Mouse (Mus musculus) liver, embryonic 14.5 days (tissue): Measurements from ENCODE around the gene Galnt4. TPM values are rescaled to one million over a fixed set of nuclear protein-coding genes. Genes with fewer than 3 reads are reported as not detected.

Experiments used
- ATAC-seq: fragments of 200-750 bp; cut with Nextera tagmentation; 2 replicates; pipeline ENCODE4 v1.8.0; 2017; ENCODE audit warnings: moderate number of reproducible peaks, mild to moderate bottlenecking, moderate library complexity; ENCODE audit not compliant: insufficient read depth
- DNase-seq, 3 experiments: peaks; one replicate each; pipeline ENCODE4 v3.0.0-alpha.2; 2012 to 2013; ENCODE audit warnings: low read depth in 3 of 3, low spot score in 3 of 3
- H3K27ac ChIP-seq: fragments of 300-500 bp; sonication (generic); 2 replicates; pipeline ENCODE4 v1.5.1; 2014; ENCODE audit warnings: moderate library complexity, mild to moderate bottlenecking, control low read depth, inconsistent platforms
- H3K27me3 ChIP-seq: fragments of 300-500 bp; sonication (generic); 2 replicates; pipeline ENCODE4 v1.6.1; 2014; ENCODE audit warnings: mild to moderate bottlenecking, low read length, moderate library complexity; ENCODE audit not compliant: control insufficient read depth, insufficient read depth
- H3K36me3 ChIP-seq: fragments of 300-500 bp; sonication (generic); replicated peaks from 2 replicates; pipeline ENCODE4 v1.6.1; 2014; ENCODE audit warnings: low read depth; ENCODE audit not compliant: control insufficient read depth, insufficient read depth
- H3K4me1 ChIP-seq, 2 experiments: fragments of 200-500 bp in 1 of 2; fragments of 300-500 bp in 1 of 2; sonication (generic) in 1 of 2; replicated peaks; 2 replicates each; pipeline ENCODE4 v1.6.1; 2012 to 2014; ENCODE audit warnings: antibody characterized with exemption in 1 of 2, inconsistent platforms in 1 of 2, low read length in 1 of 2; ENCODE audit not compliant: control insufficient read depth in 2 of 2, insufficient read depth in 2 of 2
- H3K4me2 ChIP-seq: fragments of 300-500 bp; sonication (generic); 2 replicates; pipeline ENCODE4 v1.6.1; 2014; ENCODE audit warnings: low read depth, mild to moderate bottlenecking, control low read depth, moderate library complexity
- H3K4me3 ChIP-seq, 2 experiments: fragments of 200-500 bp in 1 of 2; fragments of 300-500 bp in 1 of 2; sonication (generic) in 1 of 2; 2 replicates each; pipeline ENCODE4 v1.5.1; 2012 to 2014; ENCODE audit warnings: low read depth in 2 of 2, low read length in 2 of 2, mild to moderate bottlenecking in 2 of 2, control low read depth in 1 of 2, inconsistent platforms in 1 of 2, moderate library complexity in 1 of 2; ENCODE audit not compliant: insufficient read depth in 1 of 2
- H3K9ac ChIP-seq: fragments of 300-500 bp; sonication (generic); replicated peaks from 2 replicates; pipeline ENCODE4 v1.6.1; 2014; ENCODE audit warnings: mild to moderate bottlenecking, control low read depth, moderate library complexity
- H3K9me3 ChIP-seq: fragments of 300-500 bp; sonication (generic); 2 replicates; pipeline ENCODE4 v1.6.1; 2016; ENCODE audit warnings: low read length, mixed read lengths; ENCODE audit not compliant: control insufficient read depth
- CTCF ChIP-seq: IDR thresholded peaks from 2 replicates; pipeline ENCODE4 v1.5.1; 2016; ENCODE audit warnings: antibody characterized with exemption, low read depth, control low read depth
- EP300 ChIP-seq: IDR thresholded peaks from 2 replicates; pipeline ENCODE4 v1.6.1; 2016; ENCODE audit warnings: antibody characterized with exemption, low read depth
- WGBS: fragments of 180-500 bp; shearing (Covaris S2); extraction: QIAGEN DNeasy Blood & Tissue Kit; methylation state at CpG from one replicate; pipeline ENCODE4 v1.1.7; 2014; ENCODE audit not compliant: insufficient replicate concordance; 5-methylcytosine and 5-hydroxymethylcytosine counted together
- polyA plus RNA-seq, 2 experiments: library from polyadenylated mRNA; depleted of rRNA in 1 of 2; stranded (reverse) in 1 of 2; unstranded in 1 of 2; fragments of >200 nt; fragmentation: Nextera tagmentation in 1 of 2; extraction: Ambion mirVana in 1 of 2; gene quantifications; 2 replicates each; pipeline versions ENCODE4 v1.2.1 to v1.2.3; 2012 to 2014

Gene Galnt4
- polyA plus RNA-seq, 2 experiments = 0.81 to 2.7 TPM

DNA sequence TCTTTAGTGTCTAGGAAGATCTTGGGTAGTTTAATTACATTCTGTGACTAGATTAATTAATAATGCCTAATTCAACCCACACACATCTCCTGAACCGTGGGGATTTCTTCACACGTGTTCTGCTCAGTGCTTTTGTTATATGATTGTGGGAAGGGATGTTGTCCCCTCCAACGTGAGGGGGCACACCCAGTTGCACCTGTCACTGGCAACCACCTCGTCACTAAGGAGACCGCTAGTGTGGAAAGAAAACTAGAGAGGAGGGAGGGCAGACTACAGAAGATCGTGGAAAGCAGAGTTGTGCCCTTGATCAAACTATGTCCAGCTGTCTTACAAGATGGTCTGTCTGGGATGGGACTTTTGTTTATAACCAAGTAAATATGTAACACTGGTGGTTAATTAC, 21.9 kb upstream of the Galnt4 start:
- H3K9me3 ChIP-seq = no peaks in the 10 kb centered on the region
- no peak for DNase-seq
- no peaks in the 10 kb centered on the region for H3K4me1 ChIP-seq
- 47% methylated on average over 6 of the region's 6 CpGs for WGBS
- H3K36me3 ChIP-seq = no peaks in the 10 kb centered on the region
- no peak overlapping the region for H3K4me2 ChIP-seq
- ATAC-seq = no peak
- no peaks in the 10 kb centered on the region for H3K27me3 ChIP-seq
- H3K9ac ChIP-seq = no peak overlapping the region
- TF ChIP-seq CTCF = no peak
- no peak for TF ChIP-seq EP300
- H3K27ac ChIP-seq = no peak overlapping the region
- H3K4me3 ChIP-seq = no peak overlapping the region

DNA sequence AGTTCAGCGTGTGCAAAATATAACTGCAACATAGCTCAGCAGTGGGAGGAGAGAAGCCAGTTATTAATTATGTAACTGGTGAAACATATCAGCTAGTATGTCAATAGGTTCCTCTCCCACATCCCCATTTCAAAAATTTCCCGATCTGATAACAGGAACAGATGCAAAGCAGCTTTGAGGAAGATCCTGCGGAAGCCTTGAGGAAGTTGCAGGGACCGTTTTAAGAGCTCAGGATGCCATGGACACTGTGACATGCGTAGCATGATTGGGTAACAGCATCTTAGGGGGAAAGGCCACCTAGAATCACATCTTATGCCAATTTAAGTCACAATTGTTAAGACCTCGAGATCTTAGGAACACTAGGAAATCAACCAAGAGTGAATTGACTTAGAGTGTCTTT, 18.1 kb upstream of the Galnt4 start:
- no peak overlapping the region for H3K9ac ChIP-seq
- H3K4me1 ChIP-seq = no peaks in the 10 kb centered on the region
- no peaks in the 10 kb centered on the region for H3K9me3 ChIP-seq
- H3K27me3 ChIP-seq = no peaks in the 10 kb centered on the region
- ATAC-seq (no peak), DNase-seq (no peak)
- no peak overlapping the region for H3K4me2 ChIP-seq
- no peak overlapping the region for H3K4me3 ChIP-seq
- TF ChIP-seq CTCF (no peak), EP300 (no peak)
- no peak overlapping the region for H3K27ac ChIP-seq
- no peaks in the 10 kb centered on the region for H3K36me3 ChIP-seq
- 29% methylated on average over 6 of the region's 6 CpGs for WGBS

DNA sequence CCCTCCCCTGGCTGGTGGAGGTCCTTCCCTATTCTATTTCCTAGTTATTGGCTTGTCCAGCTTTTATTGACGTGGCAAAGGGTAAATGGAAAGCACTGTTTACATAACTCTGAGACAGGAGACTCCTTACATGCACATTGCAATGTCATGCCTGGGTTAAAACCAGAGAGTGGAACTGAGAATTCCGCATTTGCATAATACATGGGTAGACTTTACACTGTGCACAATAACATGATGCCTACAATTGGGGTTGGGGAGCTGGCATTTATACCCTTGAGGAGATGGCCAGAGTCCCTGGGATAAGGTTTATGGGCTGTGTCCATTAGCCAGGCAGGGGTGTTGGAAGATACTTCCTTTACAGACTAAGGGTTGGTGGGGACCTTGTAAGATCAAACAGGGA, 14.6 kb upstream of the Galnt4 start:
- Histone ChIP-seq H3K27me3 (no peaks in the 10 kb centered on the region), H3K36me3 (no peaks in the 10 kb centered on the region), H3K27ac (no peak overlapping the region), H3K9me3 (no peaks in the 10 kb centered on the region), H3K4me2 (no peak overlapping the region), H3K4me3 (no peak overlapping the region), H3K4me1 (no peaks in the 10 kb centered on the region), H3K9ac (no peak overlapping the region)
- no peak for TF ChIP-seq CTCF
- no peak for TF ChIP-seq EP300
- no peak for ATAC-seq
- DNase-seq = no peak
- 52% methylated on average over 2 of the region's 2 CpGs for WGBS

DNA sequence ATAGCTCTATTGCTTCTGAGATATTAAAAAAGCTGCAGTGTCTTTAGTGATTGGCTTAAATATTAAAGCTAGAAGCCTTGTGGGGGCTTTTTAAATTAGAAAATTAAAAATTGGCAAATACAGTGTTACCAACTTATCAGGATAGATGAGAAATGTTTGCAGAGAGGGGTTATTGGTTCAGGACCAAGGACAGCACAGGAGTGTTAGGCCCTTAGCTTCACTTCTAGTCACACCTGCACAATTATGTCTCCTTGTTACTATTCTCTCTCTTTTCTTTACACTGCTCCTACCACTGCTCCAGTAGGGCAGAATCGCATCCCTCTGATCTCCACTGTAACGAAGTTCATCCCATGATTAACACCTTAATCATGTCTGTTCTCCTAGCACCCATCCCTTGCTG, 12.8 kb upstream of the Galnt4 start:
- H3K9me3 ChIP-seq = no peaks in the 10 kb centered on the region
- H3K4me2 ChIP-seq = no peak overlapping the region
- no peak overlapping the region for H3K4me3 ChIP-seq
- no peaks in the 10 kb centered on the region for H3K36me3 ChIP-seq
- H3K4me1 ChIP-seq = no peaks in the 10 kb centered on the region
- no peak for DNase-seq
- WGBS = 65% methylated on average over 2 of the region's 2 CpGs
- H3K9ac ChIP-seq = no peak overlapping the region
- H3K27me3 ChIP-seq = no peaks in the 10 kb centered on the region
- no peak overlapping the region for H3K27ac ChIP-seq
- no peak for ATAC-seq
- TF ChIP-seq EP300 (no peak), CTCF (no peak)

DNA sequence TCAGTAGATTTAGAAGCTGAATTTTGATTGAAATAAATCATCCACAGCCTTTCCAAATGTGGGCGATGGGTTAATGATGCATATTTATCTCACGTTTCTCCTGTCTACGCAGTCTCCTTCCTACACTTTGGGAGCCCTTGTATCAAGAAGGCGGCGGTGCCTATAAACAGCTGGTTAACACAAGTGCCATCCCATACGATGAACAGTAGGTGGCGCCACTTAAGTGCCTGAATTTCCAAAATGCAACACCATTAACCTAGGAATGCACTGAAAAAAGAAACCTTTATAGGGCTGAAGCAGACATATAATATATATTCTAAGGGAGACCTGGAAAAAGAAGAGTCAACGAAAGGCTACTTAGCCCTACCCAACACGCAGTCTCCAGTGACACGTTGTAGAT, 10.6 kb upstream of the Galnt4 start:
- TF ChIP-seq CTCF (peak; percentile 76), EP300 (no peak)
- no peak overlapping the region for H3K4me2 ChIP-seq
- WGBS = 50% methylated on average over 10 of the region's 10 CpGs
- no peak overlapping the region for H3K9ac ChIP-seq
- H3K27me3 ChIP-seq = no peaks in the 10 kb centered on the region
- no peak overlapping the region for H3K27ac ChIP-seq
- H3K4me3 ChIP-seq = no peak overlapping the region
- H3K9me3 ChIP-seq = no peaks in the 10 kb centered on the region
- no peaks in the 10 kb centered on the region for H3K36me3 ChIP-seq
- DNase-seq (peak in 2 of 3 experiments; percentile 22 to 30), ATAC-seq (no peak; the same call in 1 of the 2 replicates)
- H3K4me1 ChIP-seq = no peaks in the 10 kb centered on the region
